ENCODE assay signal across 8 mouse cellular contexts in the genomic region with DNA sequence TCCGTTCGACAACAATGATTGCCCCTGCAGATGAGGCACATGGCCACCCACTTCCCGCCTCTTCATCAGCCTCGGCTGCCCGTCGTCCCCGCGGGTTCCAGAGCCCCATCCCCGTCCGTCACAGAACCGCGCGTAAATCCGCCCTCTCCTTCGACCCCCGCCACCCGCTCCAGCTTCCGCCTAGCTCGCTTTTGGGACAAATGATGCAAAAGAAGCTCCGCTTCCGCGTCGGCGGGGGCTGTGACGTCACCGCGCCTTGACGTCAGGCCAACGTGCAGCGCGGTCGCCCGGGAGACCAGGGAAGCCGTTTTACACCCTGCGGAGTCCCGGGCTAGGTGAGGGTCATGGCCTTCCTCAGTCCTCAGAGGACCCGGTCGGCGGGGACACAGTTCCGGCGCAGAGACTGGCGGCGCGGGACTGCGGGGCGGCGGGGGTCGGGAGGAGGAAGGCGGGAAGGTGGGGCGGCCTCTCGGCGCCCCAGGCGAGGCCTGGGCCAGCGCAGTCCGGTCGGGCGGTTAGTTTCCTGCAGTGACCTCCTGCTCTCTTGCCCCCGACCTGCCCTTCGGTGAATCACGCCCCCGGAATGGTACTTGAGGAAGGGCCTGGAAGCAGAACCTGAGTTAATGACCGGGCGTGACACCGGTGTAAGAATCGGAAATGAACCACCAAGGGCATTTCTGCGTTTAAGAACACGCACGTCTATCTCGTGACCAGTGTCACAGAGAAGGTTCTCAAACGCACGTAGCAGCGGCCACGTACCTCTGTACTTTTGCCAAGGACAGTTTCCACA. TPM values are rescaled to one million over a fixed set of nuclear protein-coding genes. Genes with fewer than 3 reads are reported as not detected.
A peak's percentile ranks its signal among the peaks of the same experiment; 100 is the strongest.
DNase-seq lines count a peak whose midpoint lies in the region; ATAC-seq and TF ChIP-seq lines count a peak whose summit lies in the region.

Lekr1 (plus strand) TSS at position 252 of the 790 bp plus-strand sequence.

- H3K27ac ChIP-seq in intestine, postnatal 0 days (ENCODE audit: low read depth, low read length), result peak within 1 kb of the TSS; percentile 68
- H3K27ac ChIP-seq in midbrain, embryonic 10.5 days (replicated peaks), result peak within 1 kb of the TSS; percentile 91

- H3K9me3 ChIP-seq in intestine, postnatal 0 days (ENCODE audit: control insufficient read depth), result no peaks in the 10 kb centered on the region
- no peaks in the 10 kb centered on the region for H3K9me3 ChIP-seq in midbrain, embryonic 10.5 days (replicated peaks)

- WGBS in intestine, postnatal 0 days, result under 1% methylated on average over 73 of the region's 73 CpGs
- 4% methylated on average over 73 of the region's 73 CpGs for WGBS in midbrain, embryonic 10.5 days

- TF ChIP-seq CTCF in intestine, postnatal 0 days (IDR thresholded peaks at IDR 0.05; ENCODE audit: low read depth), result no peak

- H3K4me2 ChIP-seq in intestine, postnatal 0 days (replicated peaks; ENCODE audit: low read depth), result peak within 1 kb of the TSS; percentile 87

- intact Hi-C loops in left cerebral cortex, postnatal 36 days (cut with DNase I), result loop anchor here (1.0 to 2.0 kb wide), 3 partner anchors 137 to 264 kb away; partner anchors contain the start of gene Tiparp

- H3K9ac ChIP-seq in intestine, postnatal 0 days (ENCODE audit: low read depth, low read length), result peak within 1 kb of the TSS; percentile 68

- 0 out of 2 replicates have a peak, but pooled peaks cover 5% of the 10 kb centered on the region for H3K4me1 ChIP-seq in intestine, postnatal 0 days (replicated peaks; ENCODE audit: control insufficient read depth, insufficient read depth, low read length)
- H3K4me1 ChIP-seq in midbrain, embryonic 10.5 days, result peaks cover 18% of the 10 kb centered on the region

- DNase-seq in adrenal gland, adult 8-10 months, result peak; percentile 90
- DNase-seq in embryo, embryonic 9.5 days (ENCODE audit: extremely low spot score), result peak; percentile 94
- DNase-seq in left cerebral cortex, postnatal 36 days (ENCODE audit: low spot score in 2 of 2), result peak; percentile 89 to 93
- peak; percentile 93 for DNase-seq in midbrain, embryonic 10.5 days (ENCODE audit: low spot score)
- peak; percentile 88 for DNase-seq in right cerebral cortex, postnatal 36 days (ENCODE audit: low spot score in 2 of 2)
- DNase-seq in urinary bladder, postnatal 4 days (ENCODE audit: low spot score in 2 of 2), result peak; percentile 80 to 86

- no peaks in the 10 kb centered on the region for H3K27me3 ChIP-seq in intestine, postnatal 0 days (replicated peaks; ENCODE audit: control insufficient read depth, insufficient read depth, low read length)
- H3K27me3 ChIP-seq in midbrain, embryonic 10.5 days (ENCODE audit: low read depth, poor library complexity, severe bottlenecking), result peaks cover 28% of the 10 kb centered on the region

- H3K36me3 ChIP-seq in intestine, postnatal 0 days (ENCODE audit: control insufficient read depth, insufficient read depth), result no peaks in the 10 kb centered on the region
- no peaks in the 10 kb centered on the region for H3K36me3 ChIP-seq in midbrain, embryonic 10.5 days

- H3K4me3 ChIP-seq in intestine, postnatal 0 days (ENCODE audit: low read depth, low read length), result peak within 1 kb of the TSS; percentile 79
- peak within 1 kb of the TSS; percentile 77 for H3K4me3 ChIP-seq in midbrain, embryonic 10.5 days

- ATAC-seq in granulocyte monocyte progenitor cell, adult 5-6 weeks (replicated peaks; ENCODE audit: poor library complexity, severe bottlenecking), result peak; percentile 89
- ATAC-seq in intestine, postnatal 0 days, result peak; percentile 95

RNA-seq across cellular contexts. Expression of gene Lekr1, which starts in this region (rescaled TPM):
- 1 to 10 TPM; 2.3 to 3.8 (median 3.1) TPM for total RNA-seq in adrenal gland, adult 8-10 months (2022)
- total RNA-seq in granulocyte monocyte progenitor cell, adult 5-6 weeks (2014; fragmentation: Nextera tagmentation), result 1.9 and 2.7 TPM in 2 replicates
- 5.9 and 11.2 TPM in 2 replicates for total RNA-seq in granulocyte monocyte progenitor cell, adult 5-6 weeks (2017)
- 3.4 and 4.7 TPM in 2 replicates for polyA plus RNA-seq in intestine, postnatal 0 days (2015; fragmentation: Nextera tagmentation; extraction: Ambion mirVana)
- total RNA-seq in left cerebral cortex, postnatal 36 days (2021), result 1 to 10 TPM; 6.9 to 8.2 TPM
- polyA plus RNA-seq in midbrain, embryonic 10.5 days (2016; fragmentation: Nextera tagmentation; extraction: Ambion mirVana), result 3.6 and 4.8 TPM in 2 replicates

Comparison
In these comparisons a context has a peak if more than half of its experiments do, and no peak if none do; other contexts are left out.
1. Peak in every context shown above with its lines: DNase-seq, ATAC-seq, H3K4me3 ChIP-seq and H3K27ac ChIP-seq.